Mouse (Mus musculus): Measurements from ENCODE around the gene Zfp36l1. TPM values are rescaled to one million over a fixed set of nuclear protein-coding genes. Genes with fewer than 3 reads are reported as not detected.

Zfp36l1 gene
- total and polyA plus RNA-seq, 3 experiments = 65.0 to 79.4 (median 74.4) TPM

DNA sequence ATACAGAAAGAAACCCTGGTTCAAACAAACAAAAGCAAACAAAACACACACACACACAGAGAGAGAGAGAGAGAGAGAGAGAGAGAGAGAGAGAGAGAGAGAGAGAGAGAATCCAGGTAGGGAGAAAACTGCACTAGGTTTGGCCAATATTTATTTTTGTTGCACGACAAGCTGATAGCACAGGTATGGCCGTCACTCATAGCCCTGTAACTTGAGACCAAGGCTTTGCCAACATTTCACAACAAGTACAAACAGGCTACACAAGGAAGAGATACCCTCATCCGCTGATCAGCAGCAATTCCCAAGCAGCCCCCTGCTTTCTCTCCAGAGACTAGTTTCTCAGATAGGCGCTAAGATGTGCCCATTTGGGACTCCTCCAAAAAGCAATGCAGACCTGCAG lies 9.7 kb downstream of the Zfp36l1 start:
- Histone ChIP-seq H3K36me3 (ENCODE audit: control insufficient read depth, insufficient read depth, low read length) (peaks cover 6% of the 10 kb centered on the region; the same call in 1 of the 2 replicates), H3K4me1 (ENCODE audit: control insufficient read depth, insufficient read depth, low read length) (peaks cover 3% of the 10 kb centered on the region), H3K9ac (ENCODE audit: low read depth, low read length) (no peak overlapping the region), H3K4me3 (no peak overlapping the region), H3K79me2 (replicated peaks; ENCODE audit: control insufficient read depth, insufficient read depth, low read length) (no peaks in the 10 kb centered on the region), H3K27ac (no peak overlapping the region), H3K27me3 (ENCODE audit: control insufficient read depth, insufficient read depth, low read length) (no peaks in the 10 kb centered on the region)
- TF ChIP-seq EP300 (IDR thresholded peaks at IDR 0.05; ENCODE audit: insufficient read depth, low read depth, low read length) = no peak
- TF ChIP-seq POLR2A (IDR thresholded peaks at IDR 0.05; ENCODE audit: insufficient read depth, low read depth, low read length) = no peak
- no peak for TF ChIP-seq CTCF (IDR thresholded peaks at IDR 0.05)
- WGBS = 58% methylated on average over 4 of the region's 4 CpGs
- DNase-seq = no peak
- intact Hi-C loops (cut with DNase I) = no loop called here

DNA sequence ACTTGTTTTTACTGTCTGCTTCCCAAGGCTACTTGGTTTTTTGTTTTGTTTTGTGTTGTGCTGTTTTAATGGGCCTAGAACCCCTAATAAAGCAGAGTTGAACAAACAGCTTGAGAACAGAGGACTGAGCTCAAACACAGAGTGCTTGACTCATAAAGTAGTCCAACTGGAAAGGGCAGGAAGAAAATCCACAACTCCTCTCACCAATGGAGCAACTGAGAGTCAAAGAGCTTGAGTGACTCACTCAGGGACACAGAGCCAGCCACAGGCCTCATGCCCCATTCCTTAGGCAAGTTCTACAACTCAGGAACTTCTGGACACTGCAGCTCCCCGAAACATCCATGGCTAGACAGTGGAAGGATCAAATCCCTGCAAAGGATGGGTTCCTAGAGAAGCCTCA lies 14.0 kb downstream of the Zfp36l1 start:
- Histone ChIP-seq H3K9ac (ENCODE audit: low read depth, low read length) (no peak overlapping the region), H3K79me2 (replicated peaks; ENCODE audit: control insufficient read depth, insufficient read depth, low read length) (no peaks in the 10 kb centered on the region), H3K27me3 (ENCODE audit: control insufficient read depth, insufficient read depth, low read length) (no peaks in the 10 kb centered on the region), H3K4me1 (ENCODE audit: control insufficient read depth, insufficient read depth, low read length) (peaks cover 2% of the 10 kb centered on the region), H3K27ac (no peak overlapping the region), H3K36me3 (ENCODE audit: control insufficient read depth, insufficient read depth, low read length) (no peaks in the 10 kb centered on the region), H3K4me3 (no peak overlapping the region)
- 92% methylated on average over 1 of the region's 1 CpGs for WGBS
- intact Hi-C loops (cut with DNase I) = no loop called here
- DNase-seq = no peak
- no peak for TF ChIP-seq CTCF (IDR thresholded peaks at IDR 0.05)
- no peak for TF ChIP-seq POLR2A (IDR thresholded peaks at IDR 0.05; ENCODE audit: insufficient read depth, low read depth, low read length)
- no peak for TF ChIP-seq EP300 (IDR thresholded peaks at IDR 0.05; ENCODE audit: insufficient read depth, low read depth, low read length)

DNA sequence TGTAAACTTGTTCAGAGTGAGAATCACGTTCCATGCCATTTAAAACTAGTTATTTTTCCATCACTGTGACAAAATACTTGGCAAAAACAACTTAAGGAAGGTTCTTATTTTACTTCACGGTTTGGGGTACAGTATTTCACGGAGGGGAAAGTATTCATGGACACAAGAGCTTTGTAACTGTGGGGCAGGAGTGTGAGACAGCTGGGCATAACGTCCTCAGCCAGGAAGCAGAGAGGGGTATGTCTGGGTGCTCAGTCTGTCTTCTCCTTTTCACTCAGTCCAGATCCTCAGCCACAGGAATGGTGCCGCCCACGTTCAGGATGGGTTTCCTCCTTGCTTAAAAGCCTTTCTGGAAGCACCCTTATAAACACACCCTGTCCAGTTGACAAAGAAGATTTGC lies 16.1 kb downstream of the Zfp36l1 start:
- TF ChIP-seq CTCF (IDR thresholded peaks at IDR 0.05) = no peak
- TF ChIP-seq EP300 (IDR thresholded peaks at IDR 0.05; ENCODE audit: insufficient read depth, low read depth, low read length) = no peak
- TF ChIP-seq POLR2A (IDR thresholded peaks at IDR 0.05; ENCODE audit: insufficient read depth, low read depth, low read length) = no peak
- no peak for DNase-seq
- intact Hi-C loops (cut with DNase I) = no loop called here
- no peaks in the 10 kb centered on the region; the same call in 1 of the 2 replicates for H3K36me3 ChIP-seq (ENCODE audit: control insufficient read depth, insufficient read depth, low read length)
- 67% methylated on average over 6 of the region's 6 CpGs for WGBS
- no peak overlapping the region for H3K9ac ChIP-seq (ENCODE audit: low read depth, low read length)
- H3K27ac ChIP-seq = no peak overlapping the region
- H3K79me2 ChIP-seq (replicated peaks; ENCODE audit: control insufficient read depth, insufficient read depth, low read length) = no peaks in the 10 kb centered on the region
- H3K27me3 ChIP-seq (ENCODE audit: control insufficient read depth, insufficient read depth, low read length) = no peaks in the 10 kb centered on the region
- H3K4me1 ChIP-seq (ENCODE audit: control insufficient read depth, insufficient read depth, low read length) = peaks cover 7% of the 10 kb centered on the region
- no peak overlapping the region for H3K4me3 ChIP-seq

DNA sequence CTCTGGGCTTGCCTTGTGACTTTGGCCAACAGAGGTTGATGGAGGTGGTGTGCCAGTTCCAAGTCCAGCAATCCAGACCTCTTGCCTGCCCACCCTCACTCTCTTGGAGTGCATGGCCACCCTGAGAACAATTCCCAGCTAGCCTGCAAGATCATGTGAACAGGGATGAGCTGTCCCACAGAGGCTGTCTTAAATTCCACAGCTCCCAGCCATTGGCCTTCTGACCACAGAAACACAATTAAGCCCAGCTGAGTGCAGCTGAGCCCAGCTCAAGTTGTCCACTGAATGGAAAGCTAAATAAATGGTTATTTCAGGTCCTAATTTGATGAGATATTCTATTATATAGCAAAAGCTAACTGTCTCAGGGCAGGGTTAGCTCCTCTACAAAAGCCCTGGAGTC lies 20.0 kb downstream of the Zfp36l1 start:
- Histone ChIP-seq H3K36me3 (ENCODE audit: control insufficient read depth, insufficient read depth, low read length) (no peaks in the 10 kb centered on the region; the same call in 1 of the 2 replicates), H3K79me2 (replicated peaks; ENCODE audit: control insufficient read depth, insufficient read depth, low read length) (no peaks in the 10 kb centered on the region), H3K4me1 (ENCODE audit: control insufficient read depth, insufficient read depth, low read length) (peaks cover 18% of the 10 kb centered on the region), H3K27me3 (ENCODE audit: control insufficient read depth, insufficient read depth, low read length) (no peaks in the 10 kb centered on the region), H3K9ac (ENCODE audit: low read depth, low read length) (no peak overlapping the region), H3K4me3 (no peak overlapping the region), H3K27ac (no peak overlapping the region)
- DNase-seq = no peak
- TF ChIP-seq CTCF (IDR thresholded peaks at IDR 0.05) = no peak
- no peak for TF ChIP-seq POLR2A (IDR thresholded peaks at IDR 0.05; ENCODE audit: insufficient read depth, low read depth, low read length)
- TF ChIP-seq EP300 (IDR thresholded peaks at IDR 0.05; ENCODE audit: insufficient read depth, low read depth, low read length) = no peak
- intact Hi-C loops (cut with DNase I) = loop anchor here (5.0 kb wide), 1 partner anchor 165 kb away; no protein-coding TSS in a partner anchor

DNA sequence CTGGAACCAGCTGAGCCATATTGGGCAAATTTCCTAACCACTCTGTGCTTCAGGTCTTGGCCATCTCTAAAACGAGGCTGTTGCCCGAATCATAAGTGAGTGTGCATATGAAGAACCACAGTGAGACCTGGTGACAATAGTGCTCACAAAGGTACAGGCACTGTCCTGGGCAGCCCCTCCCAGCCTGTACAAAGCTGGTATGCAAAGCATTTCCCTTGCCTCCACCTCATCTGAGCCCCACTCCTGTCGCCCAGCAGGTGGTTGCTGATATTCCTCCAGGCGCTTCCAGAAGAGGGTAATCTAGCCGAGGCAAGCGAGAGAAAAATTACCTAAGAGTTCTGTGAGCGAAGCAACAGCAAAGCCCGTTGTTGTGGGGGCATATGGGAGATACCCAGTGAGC lies 21.7 kb downstream of the Zfp36l1 start:
- Histone ChIP-seq H3K4me3 (0 out of 2 replicates have a peak overlapping the region, but pooled peaks have one; percentile 19), H3K36me3 (ENCODE audit: control insufficient read depth, insufficient read depth, low read length) (no peaks in the 10 kb centered on the region; the same call in 1 of the 2 replicates), H3K4me1 (ENCODE audit: control insufficient read depth, insufficient read depth, low read length) (peaks cover 17% of the 10 kb centered on the region), H3K9ac (ENCODE audit: low read depth, low read length) (peak overlapping the region; percentile 31; the same call in 1 of the 2 replicates), H3K79me2 (replicated peaks; ENCODE audit: control insufficient read depth, insufficient read depth, low read length) (no peaks in the 10 kb centered on the region), H3K27ac (peak overlapping the region; percentile 93), H3K27me3 (ENCODE audit: control insufficient read depth, insufficient read depth, low read length) (no peaks in the 10 kb centered on the region)
- peak; percentile 36 to 42 for DNase-seq
- 41% methylated on average over 8 of the region's 8 CpGs for WGBS
- intact Hi-C loops (cut with DNase I) = loop anchor here (2.0 to 5.0 kb wide), 2 partner anchors 20 to 164 kb away; no protein-coding TSS in a partner anchor
- TF ChIP-seq EP300 (IDR thresholded peaks at IDR 0.05; ENCODE audit: insufficient read depth, low read depth, low read length) (0 out of 2 replicates have a peak, but pooled peaks have one; percentile 22), CTCF (IDR thresholded peaks at IDR 0.05) (no peak; the same call in 1 of the 2 replicates), POLR2A (IDR thresholded peaks at IDR 0.05; ENCODE audit: insufficient read depth, low read depth, low read length) (0 out of 2 replicates have a peak, but pooled peaks have one; percentile 35)

DNA sequence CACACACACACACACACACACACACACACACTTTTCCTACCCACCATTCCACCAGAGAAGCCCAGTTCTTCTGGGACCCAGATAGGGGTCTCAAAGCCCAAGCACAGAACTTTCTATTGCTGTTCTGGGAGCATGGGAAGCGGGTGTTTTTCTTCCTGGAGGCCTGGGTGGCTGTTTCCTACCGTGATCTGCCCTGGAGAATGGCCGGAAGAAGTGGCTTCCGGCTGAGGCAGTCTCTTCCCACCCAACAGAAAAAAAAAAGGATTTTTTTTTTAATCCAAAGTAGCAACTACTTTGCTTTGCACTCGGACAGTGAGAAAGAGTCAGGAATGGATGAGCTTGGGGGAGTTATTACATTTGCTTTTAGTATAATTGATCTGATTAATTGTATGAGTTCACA lies 22.3 kb downstream of the Zfp36l1 start:
- H3K36me3 ChIP-seq (ENCODE audit: control insufficient read depth, insufficient read depth, low read length) = no peaks in the 10 kb centered on the region; the same call in 1 of the 2 replicates
- no peak for TF ChIP-seq CTCF (IDR thresholded peaks at IDR 0.05)
- TF ChIP-seq POLR2A (IDR thresholded peaks at IDR 0.05; ENCODE audit: insufficient read depth, low read depth, low read length) = peak; percentile 70
- TF ChIP-seq EP300 (IDR thresholded peaks at IDR 0.05; ENCODE audit: insufficient read depth, low read depth, low read length) = peak; percentile 87
- H3K27me3 ChIP-seq (ENCODE audit: control insufficient read depth, insufficient read depth, low read length) = no peaks in the 10 kb centered on the region
- no peaks in the 10 kb centered on the region for H3K79me2 ChIP-seq (replicated peaks; ENCODE audit: control insufficient read depth, insufficient read depth, low read length)
- peak overlapping the region; percentile 93 for H3K27ac ChIP-seq
- intact Hi-C loops (cut with DNase I) = loop anchor here (2.0 to 5.0 kb wide), 2 partner anchors 20 to 163 kb away; no protein-coding TSS in a partner anchor
- peak; percentile 57 to 70 for DNase-seq
- 0 out of 2 replicates have a peak overlapping the region, but pooled peaks have one; percentile 19 for H3K4me3 ChIP-seq
- WGBS = 33% methylated on average over 5 of the region's 5 CpGs
- peak overlapping the region; percentile 60 for H3K9ac ChIP-seq (ENCODE audit: low read depth, low read length)
- H3K4me1 ChIP-seq (ENCODE audit: control insufficient read depth, insufficient read depth, low read length) = peaks cover 17% of the 10 kb centered on the region

All from heart, adult 2 months (tissue).